Mouse (Mus musculus) spleen, postnatal 36 days (tissue): ENCODE data around the gene Dnajc4.

ENCODE experiments used
- DNase-seq, 2 experiments: peaks; one replicate each; pipeline ENCODE4 v3.0.0; 2022; ENCODE audit warnings: low spot score in 2 of 2, mixed read lengths in 1 of 2

Gene Dnajc4

GRCm38 (mm10) chr19:6975537-6976521, 16.5 kb downstream of the Dnajc4 start, which contains the start of gene Plcb3:
TSS of gene Plcb3 (minus strand) at chr19:6976470.
- peak; percentile 62 to 67 for DNase-seq

- DNase-seq: peak; percentile 79 to 84
These were observed 17.9 kb downstream of the Dnajc4 start, which contains the start of gene Ppp1r14b for GRCm38 (mm10) chr19:6974211-6975205. TSS of gene Ppp1r14b (plus strand) at chr19:6974968.

GRCm38 (mm10) chr19:6973581-6974190, 18.7 kb downstream of the Dnajc4 start:
- no peak for DNase-seq

GRCm38 (mm10) chr19:6972247-6972917, 20.0 kb downstream of the Dnajc4 start:
- DNase-seq: no peak

GRCm38 (mm10) chr19:6971644-6972043, 20.7 kb downstream of the Dnajc4 start:
- no peak for DNase-seq

- DNase-seq: no peak
These were observed 21.8 kb downstream of the Dnajc4 start for GRCm38 (mm10) chr19:6970460-6971085.

- DNase-seq: peak; percentile 63 to 67
These were observed 22.5 kb downstream of the Dnajc4 start for GRCm38 (mm10) chr19:6969665-6970381.

GRCm38 (mm10) chr19:6969291-6969664, 23.1 kb downstream of the Dnajc4 start:
- DNase-seq: no peak

- no peak for DNase-seq
These were observed 23.7 kb downstream of the Dnajc4 start for GRCm38 (mm10) chr19:6968491-6969271.

GRCm38 (mm10) chr19:6956461-6956860, 35.9 kb downstream of the Dnajc4 start:
- DNase-seq: no peak

GRCm38 (mm10) chr19:6955424-6955823, 36.9 kb downstream of the Dnajc4 start:
- no peak for DNase-seq

- DNase-seq: no peak
These were observed 38.3 kb downstream of the Dnajc4 start for GRCm38 (mm10) chr19:6954046-6954445.

- DNase-seq: no peak
These were observed 39.7 kb downstream of the Dnajc4 start for GRCm38 (mm10) chr19:6952712-6953037.

GRCm38 (mm10) chr19:6951994-6952711, 40.2 kb downstream of the Dnajc4 start:
- DNase-seq: peak; percentile 52 to 61

- DNase-seq: peak; percentile 83 to 88
These were observed 40.9 kb downstream of the Dnajc4 start for GRCm38 (mm10) chr19:6951381-6951968.

- peak in 1 of 2 experiments; percentile 34 for DNase-seq
These were observed 41.7 kb downstream of the Dnajc4 start for GRCm38 (mm10) chr19:6950613-6951153.

- no peak for DNase-seq
These were observed 42.4 kb downstream of the Dnajc4 start for GRCm38 (mm10) chr19:6949951-6950350.

- no peak for DNase-seq
These were observed 42.8 kb downstream of the Dnajc4 start for GRCm38 (mm10) chr19:6949532-6949931.
